Mouse (Mus musculus) cortical plate, adult 2 months (tissue): ENCODE data around the gene Mad1l1.

ENCODE experiments used
- CTCF ChIP-seq: fragments of 200-500 bp; IDR thresholded peaks from 2 replicates; pipeline ENCODE4 v1.5.1; 2011; ENCODE audit warnings: mild to moderate bottlenecking, control low read depth, low read length; ENCODE audit not compliant: insufficient read depth; ENCODE audit errors: extremely low read depth
- POLR2A ChIP-seq: fragments of 200-500 bp; IDR thresholded peaks from 2 replicates; pipeline ENCODE4 v1.6.1; 2011; ENCODE audit warnings: mild to moderate bottlenecking, low read length, control low read depth; ENCODE audit not compliant: insufficient read depth; ENCODE audit errors: extremely low read depth

GRCm38 (mm10) chr5:140104891-140105290 is 216.5 kb downstream of the Mad1l1 start:
- TF ChIP-seq CTCF (no peak), POLR2A (no peak)
